Mouse (Mus musculus): Measurements from ENCODE around the gene Fbp1.

Gene Fbp1

DNA sequence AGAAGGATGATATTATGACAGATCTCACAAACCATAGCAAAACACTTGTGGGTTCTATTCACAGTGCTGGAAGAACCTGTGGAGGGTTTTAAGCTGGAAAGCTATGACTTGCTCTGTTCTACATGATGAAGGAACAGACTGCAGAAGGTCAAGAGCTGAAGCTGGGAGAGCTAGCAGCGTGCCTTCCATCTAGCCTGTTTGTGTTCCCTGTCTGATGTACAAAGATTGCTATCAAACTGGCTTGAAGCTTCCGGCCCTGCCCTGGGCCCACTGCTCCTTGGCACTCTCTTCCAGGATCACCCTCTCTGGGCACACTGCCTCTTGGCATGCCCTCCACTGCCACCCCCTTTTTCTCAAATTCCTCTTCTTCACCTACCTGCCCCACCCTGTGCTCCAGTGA lies 1.2 kb upstream of the Fbp1 start:
- in situ Hi-C loops (cut with MboI; ENCODE audit: low sequenced_read_pairs), result no loop called here

DNA sequence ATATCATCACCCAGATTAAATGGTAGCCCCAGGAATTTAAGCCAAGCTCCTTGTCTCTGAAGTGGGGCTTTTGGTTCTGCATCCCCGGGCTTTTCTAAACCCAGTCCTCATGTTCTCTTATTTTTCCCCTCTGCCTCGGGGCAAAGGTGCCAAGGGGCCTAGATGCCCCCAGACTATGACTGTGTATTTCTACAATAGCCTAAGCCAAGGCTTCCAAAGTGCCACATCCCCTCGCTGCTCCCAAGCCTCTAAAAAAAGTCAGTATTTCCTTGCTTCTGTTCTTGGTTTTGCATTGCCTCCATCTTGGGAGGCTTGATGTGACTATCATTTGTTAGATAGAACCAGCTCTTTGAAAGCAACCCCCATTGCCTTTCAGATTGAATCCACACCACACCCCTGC lies 3.5 kb downstream of the Fbp1 start:
- in situ Hi-C loops (cut with MboI; ENCODE audit: low sequenced_read_pairs), result no loop called here

DNA sequence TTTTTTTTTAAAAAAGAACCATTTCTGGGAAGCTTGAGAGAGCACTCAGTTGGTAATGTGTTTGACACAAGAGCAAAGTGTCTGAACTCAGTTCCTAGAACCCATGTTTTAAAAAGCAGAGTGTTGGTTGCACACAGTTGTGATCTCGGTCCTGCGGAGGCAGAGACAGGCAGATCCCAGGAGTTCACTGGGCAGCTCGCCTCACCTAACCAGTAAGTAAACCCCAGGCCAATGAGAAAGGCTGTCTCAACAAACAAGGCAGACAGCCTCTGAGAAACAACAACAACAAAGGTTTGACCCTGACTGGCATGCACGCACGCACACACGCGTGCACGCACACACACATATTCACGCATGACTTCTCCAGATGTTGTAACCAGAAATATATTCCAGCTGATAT lies 4.2 kb downstream of the Fbp1 start:
- in situ Hi-C loops (cut with MboI; ENCODE audit: low sequenced_read_pairs), result no loop called here

DNA sequence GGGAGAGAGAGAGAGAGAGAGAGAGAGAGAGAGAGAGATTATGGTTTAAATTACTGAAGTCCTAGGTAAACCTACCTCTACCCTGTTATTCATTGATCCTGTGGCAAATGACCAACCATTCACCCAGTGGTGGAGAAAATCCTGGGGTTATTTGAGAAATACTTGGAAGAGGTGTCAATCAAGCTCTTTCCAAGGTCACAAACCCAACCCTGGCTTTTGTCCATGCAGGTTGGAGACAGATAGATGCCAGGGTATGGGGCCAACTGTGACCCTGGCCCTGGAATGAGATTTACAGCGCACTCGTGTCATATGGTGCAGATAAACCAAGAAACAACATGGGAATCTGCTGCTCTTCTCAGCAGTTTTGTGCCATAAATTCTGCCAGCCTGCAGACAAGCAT lies 4.6 kb downstream of the Fbp1 start:
- in situ Hi-C loops (cut with MboI; ENCODE audit: low sequenced_read_pairs), result no loop called here

DNA sequence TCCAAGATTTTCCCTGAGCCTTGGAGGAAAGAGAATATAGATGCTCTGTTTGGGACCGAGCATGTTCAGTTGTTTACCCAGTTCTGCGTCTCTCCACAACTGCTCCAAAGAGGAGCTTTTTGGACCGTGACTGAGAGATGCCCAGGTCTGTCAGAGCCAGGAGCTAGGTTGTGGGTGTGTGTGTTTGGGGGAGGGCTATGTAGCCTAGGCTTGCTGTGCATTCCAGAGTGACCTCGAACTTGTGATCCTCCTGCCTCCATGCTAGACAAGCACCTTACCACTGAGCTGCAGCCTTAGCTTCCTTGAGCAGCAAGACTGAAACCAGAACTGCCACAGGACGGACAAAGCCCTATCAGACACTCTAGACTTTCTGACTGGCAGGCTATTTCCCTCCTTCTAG lies 5.2 kb downstream of the Fbp1 start:
- in situ Hi-C loops (cut with MboI; ENCODE audit: low sequenced_read_pairs), result no loop called here

DNA sequence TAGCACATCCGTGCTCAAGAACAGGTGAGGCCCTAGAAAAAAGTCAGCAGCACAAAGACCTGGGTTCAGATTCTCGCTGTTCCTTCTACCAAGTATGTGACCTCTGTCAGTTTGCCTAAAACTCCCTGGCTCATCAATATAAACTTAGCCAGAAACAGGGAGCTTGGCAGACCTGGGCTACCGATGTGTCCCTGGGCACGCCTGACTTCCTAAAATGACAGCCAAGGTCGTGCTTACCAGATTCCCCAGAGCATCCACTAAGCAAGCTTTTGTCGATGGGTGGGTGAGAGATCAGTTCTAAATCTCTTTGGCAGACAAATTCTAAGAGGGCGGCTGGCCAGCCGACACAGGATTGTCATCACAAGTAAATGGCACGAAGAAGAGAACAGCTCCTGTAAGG lies 6.7 kb downstream of the Fbp1 start:
- in situ Hi-C loops (cut with MboI; ENCODE audit: low sequenced_read_pairs), result no loop called here

DNA sequence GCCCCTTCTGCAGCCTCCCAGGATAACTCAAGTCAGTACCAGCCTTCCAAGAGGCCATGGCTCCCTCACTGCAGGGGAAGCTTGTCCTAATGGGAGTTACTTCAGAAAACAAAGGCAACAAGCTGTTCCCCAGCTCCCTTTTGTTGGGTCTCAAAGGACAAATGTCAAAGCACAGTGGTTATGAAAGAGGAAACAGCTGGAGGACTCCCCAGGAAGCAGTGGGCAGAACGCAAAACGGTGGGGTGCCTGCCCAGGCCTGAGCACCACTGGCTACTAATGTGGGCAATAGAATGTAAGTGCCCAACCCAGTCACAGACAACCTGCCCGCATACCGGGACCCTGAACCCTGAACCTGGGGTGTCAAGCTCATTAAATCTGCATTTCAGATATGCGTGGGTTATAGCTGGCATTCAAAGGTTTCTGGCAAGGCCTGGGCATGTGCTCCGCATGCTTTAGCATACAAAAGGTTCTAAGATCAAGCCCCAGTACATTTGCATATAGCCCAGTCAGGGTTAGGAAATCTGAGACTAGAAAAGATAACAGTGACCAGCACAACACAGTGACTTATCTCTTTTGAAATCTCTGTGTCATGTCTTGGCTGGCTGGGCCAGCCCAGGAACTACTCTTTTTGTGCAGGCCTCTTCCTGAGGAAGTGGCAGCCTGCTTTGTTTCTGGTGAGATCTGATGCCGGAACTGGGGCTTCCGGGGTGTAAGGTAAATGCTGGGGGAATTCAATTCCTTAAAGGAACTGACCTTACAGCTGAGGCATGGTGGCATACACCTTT lies 8.1 kb downstream of the Fbp1 start:
- in situ Hi-C loops (cut with MboI; ENCODE audit: low sequenced_read_pairs), result no loop called here

DNA sequence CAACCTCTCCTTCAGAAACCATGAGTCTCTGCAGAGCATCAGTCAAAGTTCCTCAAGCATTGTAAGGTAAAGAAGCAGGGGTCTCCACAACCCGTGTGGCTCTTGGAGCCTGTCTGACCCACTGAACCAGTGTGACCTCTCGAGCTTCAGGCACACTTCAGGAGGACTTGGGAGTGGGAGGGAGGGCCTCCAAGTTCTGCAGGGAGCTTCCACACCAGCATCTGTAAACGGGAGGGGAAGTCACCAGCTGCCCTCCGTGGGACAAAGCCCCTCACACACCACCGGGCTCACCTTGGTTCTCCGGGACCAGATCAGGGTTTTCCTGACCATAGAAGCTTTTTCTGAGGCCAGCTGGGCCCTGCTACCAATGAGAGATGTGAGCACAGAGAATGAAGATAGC lies 8.7 kb downstream of the Fbp1 start:
- in situ Hi-C loops (cut with MboI; ENCODE audit: low sequenced_read_pairs), result no loop called here

DNA sequence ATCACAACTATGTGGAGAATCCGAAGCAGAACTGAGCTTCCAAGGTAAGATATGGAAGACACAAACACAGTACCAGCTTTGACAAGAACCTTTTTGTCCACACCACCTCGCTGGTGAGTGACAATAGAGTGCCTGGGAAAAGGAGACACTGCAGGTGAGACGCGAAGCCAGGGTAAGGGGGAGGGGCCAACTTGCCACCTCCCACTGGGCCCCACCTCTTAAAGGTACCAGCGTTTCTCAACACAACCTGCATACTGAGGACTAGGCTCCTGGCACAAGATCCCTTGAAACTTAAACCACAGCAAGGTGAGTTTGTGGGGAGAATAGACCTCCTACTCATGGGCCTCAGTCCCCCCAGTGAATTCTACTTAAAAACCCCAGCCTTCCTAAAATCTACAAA lies 10.8 kb downstream of the Fbp1 start:
- in situ Hi-C loops (cut with MboI; ENCODE audit: low sequenced_read_pairs), result no loop called here

DNA sequence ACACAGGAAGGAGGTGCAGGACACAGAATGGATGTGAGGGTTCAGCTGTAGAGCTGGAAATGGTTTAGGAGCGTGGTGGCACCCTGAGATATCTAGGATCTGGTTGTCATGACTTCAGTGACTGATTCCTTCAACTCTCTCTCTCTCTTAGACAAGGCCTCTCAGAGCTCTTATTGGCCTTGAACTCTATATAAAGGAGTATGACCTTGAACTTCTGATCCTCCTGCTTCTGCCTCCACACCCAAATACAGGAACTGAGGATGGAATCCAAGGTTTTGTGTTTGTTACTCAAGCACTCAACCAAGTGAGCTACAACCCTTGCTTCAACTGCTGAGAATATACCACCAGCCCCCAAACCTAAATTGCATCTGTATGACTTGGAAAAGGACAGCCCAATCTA lies 12.0 kb downstream of the Fbp1 start:
- in situ Hi-C loops (cut with MboI; ENCODE audit: low sequenced_read_pairs), result no loop called here

DNA sequence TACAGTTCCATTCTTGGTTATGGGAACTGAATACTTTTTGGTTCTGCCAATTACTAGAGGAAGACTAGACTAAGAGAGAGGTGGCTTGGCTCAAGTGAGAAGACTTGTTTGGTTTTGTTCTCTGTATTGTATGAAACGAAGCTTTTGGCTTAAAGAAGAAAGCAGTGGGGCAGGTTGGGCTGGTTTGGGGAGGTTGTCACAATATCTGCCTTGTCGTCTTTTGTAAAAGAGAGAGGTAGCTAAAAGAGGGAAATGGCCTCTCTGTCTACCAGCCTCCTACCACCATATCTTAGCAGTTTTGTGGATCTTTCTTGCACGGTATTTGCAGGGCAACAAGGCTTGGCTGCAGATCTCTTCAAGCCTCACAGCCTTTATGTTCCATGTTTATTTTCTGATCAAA lies 15.8 kb downstream of the Fbp1 start:
- in situ Hi-C loops (cut with MboI; ENCODE audit: low sequenced_read_pairs), result no loop called here

DNA sequence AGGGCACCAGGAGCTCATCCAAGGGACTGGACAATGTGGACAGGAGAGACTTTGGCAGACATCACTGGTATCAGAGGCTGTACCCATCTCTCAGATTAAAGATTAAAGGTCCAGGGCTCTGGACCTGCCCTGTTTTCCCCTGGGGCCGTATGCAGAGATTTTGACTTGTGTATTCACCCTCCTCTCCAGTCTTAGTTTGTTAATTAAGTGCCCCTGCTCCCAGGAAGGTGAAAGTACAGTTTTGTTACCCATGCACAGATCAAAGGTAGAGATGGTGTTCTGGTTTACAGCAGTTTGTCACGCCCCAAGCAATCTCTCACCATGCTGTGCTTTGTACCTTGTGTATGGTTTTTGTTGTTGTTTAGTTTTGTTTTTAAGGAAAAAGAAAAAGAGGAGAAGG lies 17.5 kb downstream of the Fbp1 start:
- in situ Hi-C loops (cut with MboI; ENCODE audit: low sequenced_read_pairs), result no loop called here

DNA sequence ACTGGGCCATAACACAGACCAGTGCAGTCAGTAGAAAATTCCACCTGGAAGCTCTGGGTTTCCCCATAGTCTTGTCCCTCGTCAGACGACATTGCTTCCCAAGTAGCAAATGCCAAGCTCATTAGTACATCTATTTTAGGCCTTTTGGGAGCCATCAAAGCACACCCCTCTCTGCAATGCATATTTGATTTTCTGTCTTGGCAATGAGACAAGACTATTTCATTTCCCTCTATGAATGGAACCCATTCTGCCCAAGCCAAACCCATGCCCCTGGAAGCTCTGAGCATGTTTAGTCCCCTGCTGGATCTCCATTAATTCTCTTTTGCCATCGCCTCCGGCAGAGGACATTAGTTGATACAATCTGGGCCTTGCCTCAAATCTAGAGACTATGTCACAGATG lies 21.3 kb downstream of the Fbp1 start:
- in situ Hi-C loops (cut with MboI; ENCODE audit: low sequenced_read_pairs), result no loop called here

DNA sequence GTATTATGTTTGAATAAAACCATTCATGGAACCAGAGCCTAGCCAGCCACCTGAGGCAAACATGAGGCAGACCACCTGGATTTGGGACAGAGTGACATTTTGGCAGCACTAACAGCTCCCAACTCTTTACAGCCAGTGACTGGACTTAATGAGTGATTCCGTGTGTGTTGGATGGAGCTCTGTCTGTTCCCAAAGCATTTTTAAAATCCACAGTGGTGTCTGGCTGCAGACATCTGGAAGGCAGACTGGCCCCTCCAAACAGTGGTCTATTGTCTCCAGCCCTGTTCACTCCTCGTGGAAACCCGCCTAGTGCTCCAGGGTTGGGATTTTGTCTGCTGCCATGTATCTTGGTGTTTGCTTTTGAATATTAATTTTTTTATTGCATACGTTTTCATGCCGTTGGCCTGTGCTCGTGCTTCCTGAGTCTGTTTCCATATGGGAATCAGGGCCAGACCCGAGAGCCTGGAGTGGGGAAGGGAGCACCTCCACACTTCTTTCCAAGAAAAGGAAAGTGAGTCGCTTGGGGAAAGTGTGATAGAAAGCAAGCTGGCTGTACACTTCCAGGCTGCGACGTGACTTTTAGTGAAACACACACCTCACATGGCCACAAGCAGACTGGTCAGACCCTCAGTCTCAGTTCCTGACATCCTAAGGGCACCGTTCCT lies 22.3 kb downstream of the Fbp1 start:
- in situ Hi-C loops (cut with MboI; ENCODE audit: low sequenced_read_pairs), result no loop called here

DNA sequence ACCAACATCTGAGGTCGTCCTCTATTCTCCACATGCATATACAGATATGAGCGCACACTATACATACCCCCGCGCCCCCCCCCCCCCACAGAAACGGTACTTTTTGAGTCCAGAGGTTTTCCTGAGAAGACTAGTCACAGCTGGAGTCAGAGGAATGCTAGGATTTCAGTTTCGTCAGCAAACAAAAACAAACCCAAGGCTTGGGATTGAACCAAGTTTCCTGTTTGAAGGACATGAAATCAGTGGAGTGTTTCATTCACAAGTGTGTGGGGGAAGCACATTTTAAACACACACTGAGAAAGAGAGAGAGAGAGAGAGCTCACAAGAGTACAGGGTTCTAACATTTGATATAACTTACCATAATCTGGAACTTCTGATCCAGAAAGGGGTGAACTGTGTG lies 24.3 kb downstream of the Fbp1 start:
- in situ Hi-C loops (cut with MboI; ENCODE audit: low sequenced_read_pairs), result no loop called here

DNA sequence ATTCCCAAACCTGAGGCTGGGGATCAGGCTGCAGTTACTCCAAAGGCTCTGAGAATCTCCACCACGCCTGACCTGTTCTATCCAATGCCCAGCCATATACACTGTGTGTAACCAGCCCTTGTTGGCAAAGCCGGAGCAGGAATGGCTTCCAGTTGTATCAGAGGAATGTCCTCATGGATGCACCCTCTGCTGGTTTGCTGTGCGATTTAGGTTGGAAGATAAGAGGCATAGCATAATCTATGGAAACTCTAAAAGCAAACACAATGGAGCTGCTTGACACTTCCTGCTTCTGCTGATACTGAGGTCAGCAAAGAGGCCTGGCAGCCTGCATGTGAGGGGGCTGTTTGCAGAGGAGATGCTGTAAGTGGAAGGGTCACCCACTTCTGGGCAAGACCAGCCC lies 25.2 kb downstream of the Fbp1 start:
- in situ Hi-C loops (cut with MboI; ENCODE audit: low sequenced_read_pairs), result no loop called here

DNA sequence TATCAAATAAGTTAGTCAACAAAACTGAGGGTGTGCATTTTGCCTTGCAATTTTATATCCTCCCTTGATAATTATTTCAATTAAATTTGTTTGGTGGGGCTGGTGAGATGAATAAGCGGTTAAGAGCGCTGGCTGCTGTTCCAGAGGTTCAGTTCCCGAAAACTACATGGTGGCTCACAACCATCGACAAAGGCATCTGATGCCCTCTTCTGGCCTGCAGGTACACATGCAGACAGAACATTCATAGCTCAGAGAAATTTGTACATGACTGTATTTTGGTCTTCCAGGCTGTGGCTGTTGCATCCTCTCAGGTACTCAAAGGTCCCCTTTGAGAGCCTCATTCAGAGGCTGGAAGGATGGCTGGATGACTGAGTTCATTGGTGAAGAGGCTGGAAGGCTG lies 28.0 kb downstream of the Fbp1 start:
- in situ Hi-C loops (cut with MboI; ENCODE audit: low sequenced_read_pairs), result no loop called here

DNA sequence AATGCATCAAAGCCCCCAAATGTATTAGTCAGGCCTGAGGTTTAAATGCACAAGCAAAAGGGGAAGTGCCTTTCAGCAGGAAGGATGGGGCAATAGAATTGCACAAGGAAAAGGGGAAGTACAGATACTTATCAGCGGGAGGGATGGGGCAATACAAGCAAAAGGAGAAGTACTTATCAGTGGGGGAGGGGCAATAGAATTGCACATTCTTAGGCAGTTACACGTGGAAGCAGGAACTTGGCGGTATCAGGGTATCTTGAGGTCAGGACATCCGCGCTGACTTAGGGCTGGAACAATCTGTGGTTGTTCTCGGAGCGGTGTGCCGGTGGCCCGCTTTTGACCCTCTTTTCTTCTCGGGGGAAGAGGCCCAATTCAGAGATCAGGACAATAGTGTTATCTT lies 28.8 kb downstream of the Fbp1 start:
- in situ Hi-C loops (cut with MboI; ENCODE audit: low sequenced_read_pairs), result loop anchor here (10.0 kb wide), 1 partner anchor 234 kb away; the partner anchor contains the start of gene 6720489N17Rik

DNA sequence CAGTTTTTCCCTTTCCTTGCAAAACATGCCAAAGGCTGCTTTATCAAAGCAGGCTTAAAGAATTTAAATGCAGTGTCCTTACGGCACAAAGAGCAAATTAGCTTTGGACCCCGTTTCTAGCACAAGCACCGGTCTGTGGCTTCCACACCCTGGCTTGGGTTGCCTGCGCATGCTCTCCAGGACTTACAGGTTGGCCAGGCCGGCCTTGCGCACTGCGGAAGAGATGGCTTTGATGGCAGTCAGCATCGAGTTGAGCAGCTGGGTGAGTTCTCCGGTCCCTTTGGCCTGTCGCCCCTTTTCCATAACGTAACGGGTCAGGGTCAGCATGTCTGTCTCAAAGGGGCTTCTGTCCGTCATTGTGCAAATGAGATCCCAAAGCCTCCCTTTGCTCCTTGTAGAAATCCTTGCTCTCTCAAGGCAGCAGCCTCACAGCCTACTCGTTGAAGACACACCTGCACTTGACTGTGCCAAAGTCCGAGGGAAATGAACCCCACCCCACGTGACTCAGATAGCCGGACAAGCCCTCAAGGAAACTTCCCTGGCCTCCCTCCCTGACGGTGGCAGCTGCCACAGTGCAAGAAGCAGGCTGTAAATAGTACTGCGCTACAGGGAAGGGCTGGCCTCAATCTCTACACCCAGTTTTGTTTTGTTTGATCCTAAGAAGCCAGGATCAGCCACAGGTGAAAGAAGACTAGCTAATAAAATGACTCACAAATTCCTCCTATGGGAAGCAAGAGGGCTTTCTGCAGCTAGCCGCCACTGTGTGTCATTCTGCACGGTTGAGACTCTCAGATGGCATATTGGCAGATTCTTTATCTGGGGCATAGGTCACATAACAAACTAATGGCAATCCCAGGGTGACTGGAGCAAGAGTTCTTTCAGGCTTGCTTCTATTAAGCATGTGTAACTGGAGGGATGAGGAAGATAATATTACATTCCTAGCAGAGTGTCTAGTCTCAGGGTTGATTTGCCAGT lies 29.9 kb downstream of the Fbp1 start, which contains the start of gene Fbp2:
Fbp2 (minus strand) TSS at position 482 of the 975 bp plus-strand sequence.
- in situ Hi-C loops (cut with MboI; ENCODE audit: low sequenced_read_pairs), result loop anchor here (10.0 kb wide), 1 partner anchor 233 kb away; the partner anchor contains the start of gene 6720489N17Rik

DNA sequence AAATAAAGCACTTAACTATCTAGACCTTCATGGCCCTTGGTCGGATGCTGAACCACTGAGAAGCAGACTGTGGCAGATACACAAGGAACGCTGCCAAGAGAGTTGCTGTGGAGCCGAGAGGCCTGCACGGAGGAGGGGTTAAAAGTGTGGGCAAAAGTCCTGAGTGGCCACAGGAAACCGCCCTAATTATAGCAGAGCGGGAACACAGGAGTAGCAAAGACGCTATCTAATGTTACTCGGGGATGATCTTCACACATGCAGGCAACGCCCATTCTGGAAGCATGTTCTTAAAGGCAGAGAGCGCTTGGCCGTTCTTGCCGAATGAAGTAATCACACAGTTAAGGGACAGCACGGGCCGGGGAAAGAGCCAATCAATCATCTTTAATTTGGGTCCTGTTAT lies 31.2 kb downstream of the Fbp1 start:
- in situ Hi-C loops (cut with MboI; ENCODE audit: low sequenced_read_pairs), result loop anchor here (10.0 kb wide), 1 partner anchor 232 kb away; the partner anchor contains the start of gene 6720489N17Rik

DNA sequence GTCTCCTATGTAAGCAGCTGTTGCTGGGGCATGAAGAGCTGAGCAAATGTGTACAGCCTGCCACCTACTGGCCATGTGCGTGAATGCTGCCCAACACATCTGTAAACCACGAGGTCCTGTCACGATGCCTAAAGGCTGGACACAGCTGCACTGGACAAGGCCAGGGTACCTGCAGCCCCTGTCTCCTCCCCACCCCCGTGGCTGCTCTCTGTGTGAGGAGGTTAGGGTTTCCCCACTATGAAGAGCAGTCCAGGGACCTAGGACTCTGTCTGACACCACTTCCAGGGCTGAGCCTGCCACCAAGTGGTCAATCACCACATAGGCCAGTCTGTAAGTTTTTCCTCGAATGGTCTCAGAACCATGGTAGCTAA lies 31.8 kb downstream of the Fbp1 start:
- in situ Hi-C loops (cut with MboI; ENCODE audit: low sequenced_read_pairs), result loop anchor here (10.0 kb wide), 1 partner anchor 231 kb away; the partner anchor contains the start of gene 6720489N17Rik

All from CH12F3 (cell line).